Mouse (Mus musculus): ENCODE data around the gene Gm8159.
"Not testable (repeated sequence)": the region's sequence is repeated elsewhere in the genome, so short reads cannot be mapped to it uniquely, and the experiment has no call there.

Gm8159 gene

DNA sequence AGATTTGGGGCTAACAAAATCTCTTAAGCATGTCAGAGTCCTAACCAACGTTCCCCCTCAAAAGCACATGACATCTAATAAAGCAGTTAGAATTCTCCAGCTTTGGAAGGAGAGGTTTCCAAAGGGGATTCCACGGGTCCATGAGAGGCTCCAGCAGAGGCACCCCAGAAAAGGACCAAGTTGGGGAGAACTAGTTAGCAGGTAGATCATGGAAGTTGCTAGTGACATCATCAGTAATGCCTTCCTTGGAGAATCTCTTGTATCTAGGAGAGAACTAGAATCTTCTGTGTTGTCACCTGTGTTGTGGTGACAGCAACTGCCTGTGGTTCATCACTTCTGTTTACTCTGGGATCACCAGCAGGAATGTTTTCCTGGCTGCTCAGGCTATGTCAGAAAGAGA lies at the start of gene Gm8159:
Gm8159 (plus strand) TSS at position 301 of the 400 bp plus-strand sequence.
- in situ Hi-C loops (cut with MboI, MseI) = loop anchor here (25.0 kb wide), 1 partner anchor 1980 kb away; the partner anchor contains the start of gene Gm3460

DNA sequence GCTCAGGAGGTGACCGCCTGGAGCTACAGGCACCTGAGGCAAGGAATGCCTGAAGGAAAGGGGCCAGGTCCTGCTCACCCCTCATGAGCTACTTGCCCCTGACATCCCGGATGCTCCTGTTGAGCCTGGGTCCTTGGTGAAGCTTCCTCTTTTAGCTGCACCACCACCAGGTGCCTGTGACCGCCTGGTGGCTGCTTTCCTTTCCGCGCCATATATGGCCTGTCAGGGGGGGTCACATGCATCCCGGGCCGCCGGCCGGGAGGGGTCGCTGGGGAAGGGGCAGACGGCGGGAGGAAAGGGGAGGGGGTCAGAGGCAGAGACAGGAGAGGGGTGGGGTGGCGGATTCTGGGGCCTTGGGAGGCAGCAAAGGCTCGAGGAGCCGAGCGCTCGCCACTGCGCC lies 17.2 kb downstream of the Gm8159 start:
- in situ Hi-C loops (cut with MboI, MseI) = loop anchor here (25.0 kb wide), 1 partner anchor 1963 kb away; the partner anchor contains the start of gene Gm3460

GRCm38 (mm10) chr14:4650324-4650723 lies 18.2 kb downstream of the Gm8159 start:
- in situ Hi-C loops (cut with MboI, MseI) = not testable (repeated sequence)

DNA sequence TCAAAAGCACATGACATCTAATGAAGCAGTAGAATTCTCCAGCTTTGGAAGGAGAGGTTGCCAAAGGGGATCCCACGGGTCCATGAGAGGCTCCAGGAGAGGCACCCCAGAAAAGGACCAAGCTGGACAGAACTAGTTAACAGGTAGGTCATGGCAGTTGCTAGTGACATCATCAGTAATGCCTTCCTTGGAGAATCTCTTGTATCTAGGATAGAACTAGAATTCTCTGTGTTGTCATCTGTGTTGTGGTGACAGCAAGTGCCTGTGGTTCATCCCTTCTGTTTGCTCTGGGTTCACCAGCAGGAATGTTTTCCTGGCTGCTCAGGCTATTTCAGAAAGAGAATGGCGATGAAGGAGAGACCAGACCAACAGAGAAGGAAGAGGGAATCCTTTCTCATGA lies 31.7 kb downstream of the Gm8159 start, which contains the start of gene Gm3239:
Gm3239 (plus strand) TSS at position 301 of the 400 bp plus-strand sequence.
- in situ Hi-C loops (cut with MboI, MseI) = not testable (repeated sequence)
